Mouse (Mus musculus) forebrain, embryonic 11.5 days (tissue): Measurements from ENCODE around the gene Acp4. TPM values are rescaled to one million over a fixed set of nuclear protein-coding genes. Genes with fewer than 3 reads are reported as not detected.

Source experiments
- polyA plus RNA-seq: library from polyadenylated mRNA; unstranded; fragments of >200 nt; fragmentation: Nextera tagmentation; extraction: Ambion mirVana; gene quantifications from 2 replicates; pipeline ENCODE4 v1.2.1, GENCODE M21; 2014

The Acp4 gene
- polyA plus RNA-seq, 1 experiment from 2014 or later, result not detected

Other genes starting within 250 kb of the Acp4 start
- gene Klk1b26, start 245.2 kb downstream of the Acp4 start, polyA plus RNA-seq, result not detected in 2 replicates
- gene Klk1b27, start 205.1 kb downstream of the Acp4 start, polyA plus RNA-seq, result not detected in 2 replicates
- not detected in 2 replicates for gene Klk1b21, start 155.1 kb downstream of the Acp4 start, polyA plus RNA-seq
- gene Klk1b22, start 144.7 kb downstream of the Acp4 start, polyA plus RNA-seq, result not detected in 2 replicates
- not detected in 2 replicates for gene Klk1b16, start 120.6 kb downstream of the Acp4 start, polyA plus RNA-seq
- gene Klk1b24, start 69.1 kb downstream of the Acp4 start, polyA plus RNA-seq, result not detected in 2 replicates
- not detected in 2 replicates for gene Klk1b3, start 59.2 kb downstream of the Acp4 start, polyA plus RNA-seq
- gene Klk1b4, start 49.9 kb downstream of the Acp4 start, polyA plus RNA-seq, result not detected in 2 replicates
- not detected in 2 replicates for gene Klk1b5, start 41.4 kb downstream of the Acp4 start, polyA plus RNA-seq
- gene Klk1, start 32.0 kb downstream of the Acp4 start, polyA plus RNA-seq, result not detected in 2 replicates
- gene Gm36864, start 21.2 kb downstream of the Acp4 start, polyA plus RNA-seq, result not detected in 2 replicates
- gene 1700028J19Rik, start 10.7 kb downstream of the Acp4 start, polyA plus RNA-seq, result 0.99 and 1.3 TPM in 2 replicates
- gene 2410002F23Rik, start 10.7 kb downstream of the Acp4 start, polyA plus RNA-seq, result 167 and 178 TPM in 2 replicates
- gene Gm15517, start 4.1 kb upstream of the Acp4 start, polyA plus RNA-seq, result not detected in 2 replicates
- gene Clec11a, start 49.5 kb upstream of the Acp4 start, polyA plus RNA-seq, result 3.2 TPM in 2 replicates
- gene Shank1, start 52.9 kb upstream of the Acp4 start, polyA plus RNA-seq, result 3.6 and 4.2 TPM in 2 replicates
- gene Syt3, start 126.7 kb upstream of the Acp4 start, polyA plus RNA-seq, result 3.2 and 4.0 TPM in 2 replicates
- gene 1700008O03Rik, start 128.4 kb upstream of the Acp4 start, polyA plus RNA-seq, result 0.89 and 0.96 TPM in 2 replicates
- 8.2 and 9.8 TPM in 2 replicates for gene Lrrc4b, start 171.6 kb upstream of the Acp4 start, polyA plus RNA-seq
- 2.6 and 2.9 TPM in 2 replicates for gene Aspdh, start 208.0 kb upstream of the Acp4 start, polyA plus RNA-seq
- gene Josd2, start 210.6 kb upstream of the Acp4 start, polyA plus RNA-seq, result 60.9 and 68.9 TPM in 2 replicates
- gene Emc10, start 239.2 kb upstream of the Acp4 start, polyA plus RNA-seq, result 115 and 124 TPM in 2 replicates
- 22.3 and 25.3 TPM in 2 replicates for gene Fam71e1, start 239.2 kb upstream of the Acp4 start, polyA plus RNA-seq